Comparison of ENCODE assay signal across 11 mouse cellular contexts in the genomic region with DNA sequence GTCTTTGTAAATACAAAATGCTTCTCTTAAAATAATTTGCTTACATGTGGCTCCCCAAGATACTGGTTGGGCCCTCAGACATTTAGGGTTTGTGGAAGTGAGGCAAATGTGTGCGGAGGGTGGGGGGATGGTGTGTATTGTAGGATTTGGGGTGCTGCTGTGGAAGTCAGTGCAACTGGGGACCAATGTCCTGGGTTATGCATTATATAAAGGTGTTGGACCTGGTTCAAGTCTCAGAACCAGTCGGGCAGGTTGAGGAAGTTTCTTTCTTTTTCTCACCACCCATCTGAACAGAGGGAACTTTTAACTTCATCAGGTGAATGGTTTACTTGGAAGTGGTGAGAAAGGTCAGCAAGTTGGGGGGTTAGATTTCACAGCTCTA.
DNase-seq lines count a peak whose midpoint lies in the region; ATAC-seq and TF ChIP-seq lines count a peak whose summit lies in the region.
"Had no signal": no experiment of that assay in that cellular context is flagged by ENCODE, and none has a peak within 500 bp of the region (broad histone marks: within the 10 kb centered on the region; RNA-seq: fewer than 3 reads in every experiment).

No protein-coding gene starts in this region.

- H3K9ac ChIP-seq in hindbrain, embryonic 14.5 days, result no peak overlapping the region
- no peak overlapping the region for H3K9ac ChIP-seq in hindbrain, postnatal 0 days (replicated peaks; ENCODE audit: low read length)
- H3K9ac ChIP-seq in forebrain, embryonic 12.5 days, result no peak overlapping the region
- H3K9ac ChIP-seq in kidney, postnatal 0 days (ENCODE audit: low read depth, low read length), result no peak overlapping the region

- TF ChIP-seq CTCF in hindbrain, postnatal 0 days (IDR thresholded peaks at IDR 0.05; ENCODE audit: low read depth), result no peak
- TF ChIP-seq CTCF in kidney, postnatal 0 days (IDR thresholded peaks at IDR 0.05; ENCODE audit: low read depth), result no peak

- no peak overlapping the region for H3K4me3 ChIP-seq in hindbrain, embryonic 14.5 days (replicated peaks; ENCODE audit: low read length)
- no peak overlapping the region for H3K4me3 ChIP-seq in hindbrain, postnatal 0 days (ENCODE audit: low read length)
- H3K4me3 ChIP-seq in forebrain, embryonic 12.5 days (replicated peaks), result no peak overlapping the region
- H3K4me3 ChIP-seq in kidney, postnatal 0 days (replicated peaks; ENCODE audit: low read depth, low read length), result no peak overlapping the region

- ATAC-seq in hindbrain, embryonic 14.5 days (ENCODE audit: low FRiP score), result no peak; the same call in 1 of the 2 replicates
- no peak for ATAC-seq in hindbrain, postnatal 0 days
- peak; percentile 49; the same call in 1 of the 2 replicates for ATAC-seq in forebrain, embryonic 12.5 days (ENCODE audit: low FRiP score)
- ATAC-seq in kidney, postnatal 0 days (replicated peaks; ENCODE audit: low FRiP score, low read depth), result no peak

- 79% methylated on average over 2 of the region's 2 CpGs for WGBS in hindbrain, embryonic 14.5 days
- 82% methylated on average over 2 of the region's 2 CpGs for WGBS in hindbrain, postnatal 0 days
- 55% methylated on average over 2 of the region's 2 CpGs for WGBS in forebrain, embryonic 12.5 days
- WGBS in kidney, postnatal 0 days, result 57% methylated on average over 2 of the region's 2 CpGs

- H3K4me1 ChIP-seq in hindbrain, embryonic 14.5 days (replicated peaks; ENCODE audit: control insufficient read depth, insufficient read depth, low read length), result peaks cover 6% of the 10 kb centered on the region
- H3K4me1 ChIP-seq in hindbrain, postnatal 0 days (ENCODE audit: insufficient read depth, low read length), result no peaks in the 10 kb centered on the region
- H3K4me1 ChIP-seq in forebrain, embryonic 12.5 days, result peaks cover 33% of the 10 kb centered on the region
- peaks cover 14% of the 10 kb centered on the region for H3K4me1 ChIP-seq in kidney, postnatal 0 days (replicated peaks; ENCODE audit: insufficient read depth, low read length)

- no peaks in the 10 kb centered on the region for H3K27me3 ChIP-seq in hindbrain, embryonic 14.5 days (ENCODE audit: control insufficient read depth, insufficient read depth, low read length)
- H3K27me3 ChIP-seq in hindbrain, postnatal 0 days (ENCODE audit: insufficient read depth, low read length), result no peaks in the 10 kb centered on the region
- H3K27me3 ChIP-seq in forebrain, embryonic 12.5 days, result no peaks in the 10 kb centered on the region
- H3K27me3 ChIP-seq in kidney, postnatal 0 days (ENCODE audit: insufficient read depth, low read length), result no peaks in the 10 kb centered on the region

- no peak overlapping the region for H3K4me2 ChIP-seq in hindbrain, embryonic 14.5 days (replicated peaks)
- H3K4me2 ChIP-seq in hindbrain, postnatal 0 days (ENCODE audit: low read depth, low read length), result no peak overlapping the region
- no peak overlapping the region; the same call in 1 of the 2 replicates for H3K4me2 ChIP-seq in forebrain, embryonic 12.5 days
- H3K4me2 ChIP-seq in kidney, postnatal 0 days (ENCODE audit: low read length), result no peak overlapping the region

- peak overlapping the region; percentile 23; the same call in 1 of the 2 replicates for H3K27ac ChIP-seq in hindbrain, embryonic 14.5 days
- H3K27ac ChIP-seq in hindbrain, postnatal 0 days, result no peak overlapping the region
- peak overlapping the region; percentile 54 for H3K27ac ChIP-seq in forebrain, embryonic 12.5 days
- peak overlapping the region; percentile 62 for H3K27ac ChIP-seq in kidney, postnatal 0 days

- DNase-seq in hindbrain, embryonic 14.5 days (ENCODE audit: low spot score), result no peak
- DNase-seq in hindbrain, postnatal 0 days (ENCODE audit: low spot score), result no peak
- peak; percentile 25 for DNase-seq in kidney, postnatal 0 days (ENCODE audit: low spot score)
- peak; percentile 32 for DNase-seq in lung, postnatal 14 days
- no peak for DNase-seq in heart, postnatal 4 days
- no peak for DNase-seq in embryo, embryonic 9.5 days (ENCODE audit: extremely low spot score)
- no peak for DNase-seq in right cerebral cortex, adult 2 months (ENCODE audit: low spot score in 2 of 2)
- DNase-seq: adrenal gland, postnatal 14 days; cerebellum, adult 2 months; heart, adult 18-20 months had no signal

- H3K9me3 ChIP-seq in hindbrain, embryonic 14.5 days (ENCODE audit: control insufficient read depth, low read length), result no peaks in the 10 kb centered on the region
- no peaks in the 10 kb centered on the region for H3K9me3 ChIP-seq in hindbrain, postnatal 0 days (ENCODE audit: low read length)
- H3K9me3 ChIP-seq in forebrain, embryonic 12.5 days, result no peaks in the 10 kb centered on the region
- no peaks in the 10 kb centered on the region for H3K9me3 ChIP-seq in kidney, postnatal 0 days (replicated peaks; ENCODE audit: low read length)

- no peaks in the 10 kb centered on the region for H3K36me3 ChIP-seq in hindbrain, embryonic 14.5 days (replicated peaks; ENCODE audit: control insufficient read depth, insufficient read depth)
- no peaks in the 10 kb centered on the region for H3K36me3 ChIP-seq in hindbrain, postnatal 0 days (ENCODE audit: insufficient read depth, low read length)
- no peaks in the 10 kb centered on the region for H3K36me3 ChIP-seq in forebrain, embryonic 12.5 days (replicated peaks)
- no peaks in the 10 kb centered on the region for H3K36me3 ChIP-seq in kidney, postnatal 0 days (ENCODE audit: insufficient read depth, low read length)

Comparison
In these comparisons a context has a peak if more than half of its experiments do, and no peak if none do; other contexts are left out.
1. DNase-seq: peak in kidney, postnatal 0 days (single experiment) and lung, postnatal 14 days (single experiment); none in hindbrain, embryonic 14.5 days (single experiment), hindbrain, postnatal 0 days (single experiment), heart, postnatal 4 days (single experiment), embryo, embryonic 9.5 days (single experiment) and right cerebral cortex, adult 2 months (0 of 2).